Mouse (Mus musculus) forebrain, embryonic 11.5 days (tissue): ENCODE measurements around the gene Vangl2. TPM values are rescaled to one million over a fixed set of nuclear protein-coding genes. Genes with fewer than 3 reads are reported as not detected.

ENCODE experiments used
- ATAC-seq: fragments of 200-750 bp; cut with Nextera tagmentation; replicated peaks from 2 replicates; pipeline ENCODE4 v1.8.0; 2017; ENCODE audit warnings: moderate TSS enrichment; ENCODE audit not compliant: low FRiP score
- DNase-seq: peaks from one replicate; pipeline ENCODE4 v3.0.0-alpha.2; 2017; ENCODE audit warnings: low spot score
- H3K27ac ChIP-seq: fragments of 300-500 bp; sonication (generic); 2 replicates; pipeline ENCODE4 v1.5.1; 2014; ENCODE audit warnings: low read depth, low read length
- H3K27me3 ChIP-seq: fragments of 300-500 bp; sonication (generic); 2 replicates; pipeline ENCODE4 v1.6.1; 2014; ENCODE audit warnings: mild to moderate bottlenecking, low read length, mixed read lengths; ENCODE audit not compliant: control insufficient read depth, insufficient read depth
- H3K36me3 ChIP-seq: fragments of 300-500 bp; sonication (generic); 2 replicates; pipeline ENCODE4 v1.6.1; 2014; ENCODE audit warnings: mild to moderate bottlenecking, low read length, moderate library complexity, mixed read lengths; ENCODE audit not compliant: control insufficient read depth, insufficient read depth
- H3K4me1 ChIP-seq: fragments of 300-500 bp; sonication (generic); replicated peaks from 2 replicates; pipeline ENCODE4 v1.6.1; 2014; ENCODE audit warnings: low read length, mixed read lengths; ENCODE audit not compliant: control insufficient read depth, insufficient read depth
- H3K4me2 ChIP-seq: fragments of 300-500 bp; sonication (generic); 2 replicates; pipeline ENCODE4 v1.6.1; 2014; ENCODE audit warnings: low read depth, mild to moderate bottlenecking, low read length, moderate library complexity, mixed read lengths; ENCODE audit not compliant: severe bottlenecking
- H3K4me3 ChIP-seq: fragments of 300-500 bp; sonication (generic); 2 replicates; pipeline ENCODE4 v1.5.1; 2014; ENCODE audit warnings: low read depth, low read length
- H3K9ac ChIP-seq: fragments of 300-500 bp; sonication (generic); 2 replicates; pipeline ENCODE4 v1.6.1; 2014; ENCODE audit warnings: low read length
- H3K9me3 ChIP-seq: fragments of 300-500 bp; sonication (generic); 2 replicates; pipeline ENCODE4 v1.6.1; 2016; ENCODE audit warnings: low read length, mixed read lengths; ENCODE audit not compliant: control insufficient read depth
- WGBS: fragments of 180-500 bp; shearing (Covaris S2); extraction: QIAGEN DNeasy Blood & Tissue Kit; methylation state at CpG from one replicate; pipeline ENCODE4 v1.1.7; 2014; 5-methylcytosine and 5-hydroxymethylcytosine counted together
- polyA plus RNA-seq: library from polyadenylated mRNA; unstranded; fragments of >200 nt; fragmentation: Nextera tagmentation; extraction: Ambion mirVana; gene quantifications from 2 replicates; pipeline ENCODE4 v1.2.1, GENCODE M21; 2014

The Vangl2 gene
- polyA plus RNA-seq, 1 experiment from 2014 or later = 47.0 TPM

GRCm38 (mm10) chr1:172061217-172061616 lies 33.0 kb upstream of the Vangl2 start:
- no peak for DNase-seq

DNA sequence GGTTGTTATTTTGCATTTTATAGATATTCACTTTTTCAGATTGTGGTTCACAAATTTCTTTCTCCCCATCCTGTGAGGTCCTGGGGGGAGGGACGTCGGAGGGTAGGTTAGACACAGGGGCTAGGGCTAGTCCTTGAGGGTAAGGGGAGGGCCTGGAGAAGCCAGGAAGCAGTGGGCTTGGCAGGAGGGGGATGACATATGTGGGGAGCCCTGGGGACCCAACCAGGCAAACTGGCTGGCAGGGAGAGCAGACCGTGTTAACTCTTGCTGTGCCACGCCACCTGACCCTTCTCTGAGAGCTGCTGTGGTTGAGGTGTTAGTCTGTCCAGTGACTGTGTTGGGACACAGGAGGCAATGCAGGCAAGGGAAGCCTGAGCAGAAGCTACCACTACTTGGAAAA lies 32.4 kb upstream of the Vangl2 start:
- H3K4me2 ChIP-seq = no peak overlapping the region
- 57% methylated on average over 4 of the region's 4 CpGs for WGBS

More at GRCm38 (mm10) chr1:172061217-172061616, 33.0 kb upstream of the Vangl2 start:
- peak overlapping the region; percentile 70; the same call in 1 of the 2 replicates for H3K27ac ChIP-seq
- H3K4me1 ChIP-seq = peaks cover 3% of the 10 kb centered on the region; the same call in 1 of the 2 replicates
- no peaks in the 10 kb centered on the region for H3K27me3 ChIP-seq
- H3K36me3 ChIP-seq = peaks cover 2% of the 10 kb centered on the region; the same call in 1 of the 2 replicates
- ATAC-seq = peak; percentile 48
- 27% methylated on average over 8 of the region's 8 CpGs for WGBS
- no peaks in the 10 kb centered on the region for H3K9me3 ChIP-seq
- H3K9ac ChIP-seq = no peak overlapping the region; the same call in 1 of the 2 replicates
- no peak overlapping the region for H3K4me2 ChIP-seq
- H3K4me3 ChIP-seq = no peak overlapping the region

GRCm38 (mm10) chr1:172058874-172059273 lies 30.6 kb upstream of the Vangl2 start:
- no peaks in the 10 kb centered on the region for H3K9me3 ChIP-seq
- H3K4me1 ChIP-seq = peaks cover 8% of the 10 kb centered on the region; the same call in 1 of the 2 replicates
- WGBS = 55% methylated on average over 7 of the region's 7 CpGs
- DNase-seq (no peak), ATAC-seq (0 out of 2 replicates have a peak, but pooled peaks have one; percentile 21)
- no peaks in the 10 kb centered on the region for H3K36me3 ChIP-seq
- H3K9ac ChIP-seq = no peak overlapping the region
- H3K27me3 ChIP-seq = peaks cover 8% of the 10 kb centered on the region
- no peak overlapping the region; the same call in 1 of the 2 replicates for H3K27ac ChIP-seq
- no peak overlapping the region for H3K4me3 ChIP-seq
- H3K4me2 ChIP-seq = no peak overlapping the region

More for the DNA sequence above, 32.4 kb upstream of the Vangl2 start:
- peaks cover 3% of the 10 kb centered on the region; the same call in 1 of the 2 replicates for H3K4me1 ChIP-seq
- ATAC-seq (peak; percentile 17), DNase-seq (no peak)
- peaks cover under 1% of the 10 kb centered on the region; the same call in 1 of the 2 replicates for H3K36me3 ChIP-seq
- H3K9me3 ChIP-seq = no peaks in the 10 kb centered on the region
- no peaks in the 10 kb centered on the region for H3K27me3 ChIP-seq
- no peak overlapping the region for H3K4me3 ChIP-seq
- H3K9ac ChIP-seq = no peak overlapping the region
- H3K27ac ChIP-seq = peak overlapping the region; percentile 70; the same call in 1 of the 2 replicates

DNA sequence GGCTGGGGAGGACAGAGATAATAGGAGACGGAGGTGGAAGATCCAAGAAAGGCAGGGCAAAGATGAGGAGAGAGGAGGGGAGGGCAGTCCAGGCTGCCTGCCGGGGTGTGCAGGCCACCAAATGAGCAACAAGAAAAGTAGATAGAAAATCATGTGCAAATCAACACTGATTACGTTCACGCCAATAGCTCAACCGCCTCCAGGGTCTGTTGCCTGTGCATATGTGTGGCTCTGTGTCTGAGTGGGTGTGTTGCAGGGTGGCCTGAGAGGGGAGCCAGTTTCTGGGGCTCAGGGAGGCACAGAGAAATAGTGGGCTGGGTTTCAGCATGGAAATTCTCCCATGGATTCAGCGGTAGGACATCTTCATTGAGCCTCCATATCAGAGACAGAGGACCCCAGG lies 30.1 kb upstream of the Vangl2 start:
- Histone ChIP-seq H3K9ac (no peak overlapping the region), H3K4me1 (peaks cover 10% of the 10 kb centered on the region; the same call in 1 of the 2 replicates), H3K36me3 (no peaks in the 10 kb centered on the region), H3K4me3 (no peak overlapping the region), H3K27me3 (peaks cover 12% of the 10 kb centered on the region), H3K9me3 (no peaks in the 10 kb centered on the region), H3K27ac (peak overlapping the region; percentile 50), H3K4me2 (no peak overlapping the region)
- DNase-seq = no peak
- peak; percentile 7; the same call in 1 of the 2 replicates for ATAC-seq
- 50% methylated on average over 6 of the region's 6 CpGs for WGBS

GRCm38 (mm10) chr1:172057491-172057921 lies 29.3 kb upstream of the Vangl2 start, which contains the start of gene Nhlh1:
Gene Nhlh1, minus strand, starts transcription at chr1:172057573.
- Histone ChIP-seq H3K27ac (peak within 1 kb of the TSS; percentile 50), H3K4me3 (peak within 1 kb of the TSS; percentile 17), H3K36me3 (no peaks in the 10 kb centered on the region), H3K9ac (no peak within 1 kb of the TSS), H3K4me1 (peaks cover 14% of the 10 kb centered on the region; the same call in 1 of the 2 replicates), H3K9me3 (no peaks in the 10 kb centered on the region), H3K27me3 (peaks cover 15% of the 10 kb centered on the region), H3K4me2 (peak within 1 kb of the TSS; percentile 38; the same call in 1 of the 2 replicates)
- WGBS = 17% methylated on average over 2 of the region's 2 CpGs
- DNase-seq = peak; percentile 74
- peak; percentile 73 for ATAC-seq

DNA sequence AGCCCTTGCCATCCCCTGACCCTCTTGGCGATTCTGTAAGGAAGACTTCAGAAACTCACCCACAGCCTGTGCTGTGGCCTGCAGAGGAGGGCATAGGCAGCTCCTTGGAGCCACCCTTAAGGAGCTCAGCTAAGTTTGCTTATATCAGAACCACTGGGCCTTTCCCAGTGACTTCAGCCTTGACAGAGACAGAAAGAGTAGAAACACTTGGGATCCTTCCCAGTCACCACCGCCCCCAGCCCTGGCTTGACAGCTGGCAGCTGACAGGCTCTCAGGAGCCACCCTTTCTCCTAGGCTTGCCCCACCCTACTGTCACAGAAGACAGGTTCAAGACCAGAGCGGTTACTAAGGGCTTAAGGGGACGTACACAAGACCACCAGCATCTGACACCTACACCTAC lies 28.0 kb upstream of the Vangl2 start:
- no peak for DNase-seq
- no peak for ATAC-seq
- 76% methylated on average over 4 of the region's 4 CpGs for WGBS
- peak overlapping the region; percentile 38; the same call in 1 of the 2 replicates for H3K4me2 ChIP-seq
- H3K9ac ChIP-seq = no peak overlapping the region
- H3K27me3 ChIP-seq = peaks cover 15% of the 10 kb centered on the region
- no peaks in the 10 kb centered on the region for H3K36me3 ChIP-seq
- H3K27ac ChIP-seq = no peak overlapping the region
- peak overlapping the region; percentile 17 for H3K4me3 ChIP-seq
- no peaks in the 10 kb centered on the region for H3K9me3 ChIP-seq
- H3K4me1 ChIP-seq = peaks cover 14% of the 10 kb centered on the region; the same call in 1 of the 2 replicates

GRCm38 (mm10) chr1:172053541-172054440 lies 25.5 kb upstream of the Vangl2 start:
- Histone ChIP-seq H3K36me3 (no peaks in the 10 kb centered on the region), H3K4me2 (peak overlapping the region; percentile 73), H3K4me1 (peaks cover 21% of the 10 kb centered on the region; the same call in 1 of the 2 replicates), H3K4me3 (peak overlapping the region; percentile 40), H3K27me3 (peaks cover 15% of the 10 kb centered on the region), H3K27ac (no peak overlapping the region), H3K9ac (peak overlapping the region; percentile 60), H3K9me3 (no peaks in the 10 kb centered on the region)
- DNase-seq = peak; percentile 63
- ATAC-seq = no peak
- 2% methylated on average over 42 of the region's 42 CpGs for WGBS

- Histone ChIP-seq H3K4me1 (peaks cover 20% of the 10 kb centered on the region; the same call in 1 of the 2 replicates), H3K27me3 (peaks cover 15% of the 10 kb centered on the region), H3K36me3 (no peaks in the 10 kb centered on the region), H3K27ac (no peak overlapping the region), H3K4me3 (no peak overlapping the region), H3K9ac (no peak overlapping the region; the same call in 1 of the 2 replicates), H3K4me2 (peak overlapping the region; percentile 29; the same call in 1 of the 2 replicates), H3K9me3 (no peaks in the 10 kb centered on the region)
- 5% methylated on average over 10 of the region's 10 CpGs for WGBS
- no peak for DNase-seq
- ATAC-seq = no peak
Observed at GRCm38 (mm10) chr1:172052766-172053279, 24.6 kb upstream of the Vangl2 start.
